Mouse (Mus musculus) cerebellum, postnatal 14 days (tissue): ENCODE results near the gene Stag1.
"Not testable (repeated sequence)": the region's sequence is repeated elsewhere in the genome, so short reads cannot be mapped to it uniquely, and the experiment has no call there.

ENCODE experiments used
- DNase-seq, 2 experiments: peaks; one replicate each; pipeline ENCODE4 v3.0.0; 2021; ENCODE audit warnings: mixed read lengths in 2 of 2

The Stag1 gene

GRCm38 (mm10) chr9:100685769-100686487, 88.3 kb downstream of the Stag1 start:
- DNase-seq: peak; percentile 46 to 50

GRCm38 (mm10) chr9:100689765-100690316, 92.2 kb downstream of the Stag1 start:
- no peak for DNase-seq

- peak in 1 of 2 experiments; percentile 25 for DNase-seq
Measured at GRCm38 (mm10) chr9:100692239-100692638, 94.6 kb downstream of the Stag1 start.

GRCm38 (mm10) chr9:100696537-100696936, 98.9 kb downstream of the Stag1 start:
- DNase-seq: no peak

GRCm38 (mm10) chr9:100707644-100708043, 110.0 kb downstream of the Stag1 start:
- no peak for DNase-seq

GRCm38 (mm10) chr9:100711665-100712064, 114.1 kb downstream of the Stag1 start:
- DNase-seq: no peak

GRCm38 (mm10) chr9:100724832-100725231, 127.2 kb downstream of the Stag1 start:
- DNase-seq: not testable (repeated sequence)

- no peak for DNase-seq
Measured at GRCm38 (mm10) chr9:100731839-100732238, 134.2 kb downstream of the Stag1 start.

- no peak for DNase-seq
Measured at GRCm38 (mm10) chr9:100733907-100734440, 136.4 kb downstream of the Stag1 start.

- DNase-seq: no peak
Measured at GRCm38 (mm10) chr9:100735993-100736645, 138.5 kb downstream of the Stag1 start.

GRCm38 (mm10) chr9:100736646-100737031, 139.0 kb downstream of the Stag1 start:
- DNase-seq: no peak

GRCm38 (mm10) chr9:100777238-100777637, 179.6 kb downstream of the Stag1 start:
- not testable (repeated sequence) for DNase-seq

- DNase-seq: no peak
Measured at GRCm38 (mm10) chr9:100865984-100866383, 268.4 kb downstream of the Stag1 start.

- DNase-seq: no peak
Measured at GRCm38 (mm10) chr9:100869635-100870034, 272.0 kb downstream of the Stag1 start.

- no peak for DNase-seq
Measured at GRCm38 (mm10) chr9:100896111-100896510, 298.5 kb downstream of the Stag1 start.

- peak; percentile 22 to 48 for DNase-seq
Measured at GRCm38 (mm10) chr9:100898042-100898441, 300.4 kb downstream of the Stag1 start.

- DNase-seq: peak in 1 of 2 experiments; percentile 24
Measured at GRCm38 (mm10) chr9:100910352-100910751, 312.8 kb downstream of the Stag1 start.

GRCm38 (mm10) chr9:100917111-100917510, 319.5 kb downstream of the Stag1 start:
- DNase-seq: peak; percentile 76 to 80

- no peak for DNase-seq
Measured at GRCm38 (mm10) chr9:100926629-100927028, 329.0 kb downstream of the Stag1 start.

- DNase-seq: peak; percentile 88 to 91
Measured at GRCm38 (mm10) chr9:100942042-100942441, 344.4 kb downstream of the Stag1 start.

- no peak for DNase-seq
Measured at GRCm38 (mm10) chr9:100944677-100945365, 347.2 kb downstream of the Stag1 start.

- DNase-seq: peak; percentile 67 to 74
Measured at GRCm38 (mm10) chr9:100951481-100951880, 353.9 kb downstream of the Stag1 start.

GRCm38 (mm10) chr9:100962903-100963427, 365.4 kb downstream of the Stag1 start:
- DNase-seq: no peak
